Mouse (Mus musculus): ENCODE data around the gene Grm1.

Gene Grm1

GRCm38 (mm10) chr10:10734561-10734960 is 347.6 kb downstream of the Grm1 start:
- in situ Hi-C loops (cut with MboI, MseI), result no loop called here

GRCm38 (mm10) chr10:10733092-10733491 is 349.1 kb downstream of the Grm1 start:
- in situ Hi-C loops (cut with MboI, MseI), result no loop called here

- in situ Hi-C loops (cut with MboI, MseI), result no loop called here
These were observed 355.7 kb downstream of the Grm1 start for GRCm38 (mm10) chr10:10726501-10726900.

- in situ Hi-C loops (cut with MboI, MseI), result no loop called here
These were observed 371.3 kb downstream of the Grm1 start for GRCm38 (mm10) chr10:10710837-10711236.

GRCm38 (mm10) chr10:10710359-10710758 is 371.8 kb downstream of the Grm1 start:
- in situ Hi-C loops (cut with MboI, MseI), result no loop called here

- in situ Hi-C loops (cut with MboI, MseI), result no loop called here
These were observed 374.1 kb downstream of the Grm1 start for GRCm38 (mm10) chr10:10708031-10708430.

- in situ Hi-C loops (cut with MboI, MseI), result no loop called here
These were observed 380.8 kb downstream of the Grm1 start for GRCm38 (mm10) chr10:10701326-10701725.

GRCm38 (mm10) chr10:10700903-10701302 is 381.3 kb downstream of the Grm1 start:
- in situ Hi-C loops (cut with MboI, MseI), result no loop called here

GRCm38 (mm10) chr10:10697497-10697896 is 384.7 kb downstream of the Grm1 start:
- in situ Hi-C loops (cut with MboI, MseI), result no loop called here

GRCm38 (mm10) chr10:10689668-10690223 is 392.4 kb downstream of the Grm1 start:
- in situ Hi-C loops (cut with MboI, MseI), result no loop called here

- in situ Hi-C loops (cut with MboI, MseI), result no loop called here
These were observed 393.1 kb downstream of the Grm1 start for GRCm38 (mm10) chr10:10688907-10689667.

GRCm38 (mm10) chr10:10681048-10681447 is 401.1 kb downstream of the Grm1 start, which contains the start of gene Gm10944:
Gene Gm10944, plus strand, starts transcription at chr10:10681348.
- in situ Hi-C loops (cut with MboI, MseI), result loop anchor here (5.0 kb wide), 1 partner anchor 36 kb away; no protein-coding TSS in a partner anchor

GRCm38 (mm10) chr10:10659976-10660375 is 422.2 kb downstream of the Grm1 start:
- in situ Hi-C loops (cut with MboI, MseI), result no loop called here

- in situ Hi-C loops (cut with MboI, MseI), result no loop called here
These were observed 423.0 kb downstream of the Grm1 start for GRCm38 (mm10) chr10:10659161-10659560.

- in situ Hi-C loops (cut with MboI, MseI), result no loop called here
These were observed 425.5 kb downstream of the Grm1 start for GRCm38 (mm10) chr10:10656621-10657020.

- in situ Hi-C loops (cut with MboI, MseI), result no loop called here
These were observed 426.2 kb downstream of the Grm1 start for GRCm38 (mm10) chr10:10655991-10656390.
